Mouse (Mus musculus) left cerebral cortex, adult 18-20 months (tissue): Measurements from ENCODE around the gene Auh. TPM values are rescaled to one million over a fixed set of nuclear protein-coding genes. Genes with fewer than 3 reads are reported as not detected.

Source experiments
- DNase-seq, 2 experiments: peaks; one replicate each; pipeline ENCODE4 v3.0.0; 2021 to 2022; ENCODE audit warnings: low spot score in 2 of 2, mixed read lengths in 1 of 2
- total RNA-seq, 2 experiments: library from RNA; stranded (reverse); gene quantifications; 2 replicates each; pipeline ENCODE4 v1.2.3; 2021

Gene Auh
- total RNA-seq, 2 experiments from 2014 or later, result 102 to 108 TPM

DNA sequence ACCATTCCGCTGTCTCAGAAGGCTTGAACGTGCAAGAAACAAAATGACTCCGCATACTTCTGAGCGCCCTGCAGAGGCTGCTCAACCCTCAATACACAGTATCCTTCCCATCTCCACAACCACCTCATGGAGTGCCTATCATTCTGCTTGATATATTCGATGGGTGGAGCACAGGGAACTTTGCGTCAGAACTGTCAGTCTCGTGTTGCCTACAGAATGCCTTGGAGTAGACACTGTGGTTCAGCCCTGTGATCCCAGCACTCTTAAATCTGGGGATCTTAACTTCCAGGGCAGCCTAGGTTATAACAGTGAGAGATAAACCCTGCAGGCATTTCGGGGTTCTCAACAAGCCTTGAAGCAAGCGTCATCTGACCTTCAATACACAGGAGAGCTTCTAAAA is 1.1 kb downstream of the Auh start:
- DNase-seq, result peak in 1 of 2 experiments; percentile 16

DNA sequence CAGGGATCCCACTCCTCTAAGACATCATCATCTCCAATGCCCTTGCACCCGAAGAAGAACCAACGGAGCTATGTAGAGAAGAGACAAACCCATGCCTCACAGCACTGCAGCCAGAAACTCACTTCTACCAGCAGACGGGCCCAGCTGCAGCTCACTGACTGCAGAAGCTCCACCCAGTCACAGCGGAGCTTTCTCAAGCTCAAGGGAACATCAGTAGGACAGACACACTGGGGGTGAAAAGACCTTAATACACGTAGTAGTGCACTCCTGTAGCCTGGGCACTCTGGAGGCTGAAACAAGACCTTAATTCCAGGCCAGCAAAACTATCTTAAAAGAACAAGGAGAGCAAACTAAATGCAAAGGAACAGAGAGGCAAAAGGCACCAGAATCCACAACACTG is 5.0 kb downstream of the Auh start:
- DNase-seq, result no peak

DNA sequence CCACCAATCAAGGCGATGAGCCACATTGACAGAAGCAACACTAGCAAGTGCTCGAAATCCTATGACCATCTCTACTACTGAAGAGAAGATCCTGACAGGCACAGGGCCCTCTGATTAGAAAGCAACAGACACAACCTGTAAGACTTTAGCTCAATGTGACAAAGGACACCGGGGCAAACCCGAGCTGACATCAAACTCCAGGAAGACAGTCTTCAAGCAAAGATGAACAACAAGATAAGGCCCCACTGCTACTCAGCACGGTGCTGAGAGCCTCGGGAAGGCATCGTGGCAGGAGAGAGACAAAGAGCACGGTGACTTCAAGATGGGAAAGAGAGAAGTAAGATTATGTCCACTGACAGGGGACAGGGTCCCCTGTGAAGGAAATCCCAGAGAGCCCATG is 7.5 kb downstream of the Auh start:
- DNase-seq, result no peak

DNA sequence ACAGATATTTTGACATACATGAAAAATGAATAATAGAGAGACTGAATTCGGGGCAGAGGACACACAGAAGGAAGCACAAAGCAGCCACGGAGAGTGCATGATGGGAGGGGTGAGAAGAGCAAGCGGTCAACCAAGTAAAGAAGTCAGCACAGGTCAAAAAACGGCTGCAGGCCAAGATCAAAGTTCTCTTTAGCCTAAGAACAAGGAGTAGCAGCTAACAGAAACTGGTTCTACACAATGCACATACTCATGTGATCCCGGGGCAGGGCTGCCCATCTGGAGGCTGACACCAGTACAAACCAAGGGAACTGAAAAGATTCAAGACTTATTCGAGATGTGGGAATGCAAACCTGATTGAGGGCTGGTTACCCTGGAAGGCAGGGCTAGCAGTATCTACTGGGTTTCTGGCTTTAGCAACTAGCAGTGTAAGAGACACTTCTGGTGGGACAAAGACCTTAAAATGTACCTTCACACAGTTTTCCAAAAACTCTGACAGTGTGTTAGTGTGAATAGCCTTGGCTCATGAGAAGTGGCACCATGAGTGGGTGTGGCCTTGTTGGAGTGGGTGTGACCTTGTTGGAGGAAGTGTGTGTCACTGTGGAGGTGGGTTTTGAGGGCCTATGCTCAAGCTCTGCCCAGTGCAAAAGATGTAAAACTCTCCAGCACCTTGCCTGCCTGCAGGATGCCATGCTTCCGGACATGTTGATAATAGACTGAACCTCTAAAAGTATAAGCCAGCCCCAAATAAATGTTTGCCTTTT is 8.2 kb downstream of the Auh start:
- DNase-seq, result no peak

DNA sequence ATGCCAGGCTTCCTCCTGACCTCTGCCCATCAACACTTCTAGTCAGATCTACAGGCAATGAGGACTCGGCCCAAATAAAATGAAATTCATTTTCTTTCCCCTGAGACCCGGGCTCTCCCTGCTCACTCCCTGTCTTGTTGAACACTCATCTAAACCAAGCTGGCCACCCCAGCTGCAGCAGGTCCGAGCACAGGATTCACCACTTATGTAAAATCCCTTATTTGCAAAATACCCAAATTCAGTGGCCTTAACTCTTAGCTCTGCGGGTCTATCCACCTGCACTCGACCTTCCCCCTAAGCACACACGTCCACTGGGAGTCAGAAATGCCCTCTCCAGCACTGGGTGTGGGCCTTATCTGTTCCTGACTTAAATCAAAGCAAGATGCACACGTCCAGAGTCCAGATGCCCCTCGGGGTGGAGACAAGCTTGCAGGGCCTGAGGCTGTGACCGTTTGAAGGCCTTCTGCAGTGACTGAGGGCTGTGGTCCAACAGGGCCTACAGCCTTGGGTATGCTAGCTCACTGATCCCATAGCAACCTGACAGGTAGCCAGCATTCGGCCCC is 9.6 kb downstream of the Auh start:
- DNase-seq, result no peak

DNA sequence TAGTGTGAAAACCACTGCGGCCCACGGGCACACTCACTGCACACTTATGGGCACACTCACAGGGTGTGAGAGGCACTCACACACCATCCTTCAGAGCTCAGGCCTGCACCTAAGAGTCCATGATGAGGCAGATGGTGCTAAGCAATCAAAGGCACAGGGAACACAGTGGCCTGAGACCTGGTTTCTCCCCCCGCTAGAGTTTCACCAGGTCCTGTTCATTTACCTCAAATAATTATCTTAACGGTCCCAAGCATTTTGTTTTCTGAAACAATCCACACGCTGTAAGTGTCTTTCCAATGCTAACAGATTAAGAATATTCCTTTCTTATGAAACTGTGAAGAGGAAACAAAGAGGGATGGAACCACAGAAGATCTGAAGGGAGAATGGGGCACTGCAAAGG is 11.1 kb downstream of the Auh start:
- no peak for DNase-seq

DNA sequence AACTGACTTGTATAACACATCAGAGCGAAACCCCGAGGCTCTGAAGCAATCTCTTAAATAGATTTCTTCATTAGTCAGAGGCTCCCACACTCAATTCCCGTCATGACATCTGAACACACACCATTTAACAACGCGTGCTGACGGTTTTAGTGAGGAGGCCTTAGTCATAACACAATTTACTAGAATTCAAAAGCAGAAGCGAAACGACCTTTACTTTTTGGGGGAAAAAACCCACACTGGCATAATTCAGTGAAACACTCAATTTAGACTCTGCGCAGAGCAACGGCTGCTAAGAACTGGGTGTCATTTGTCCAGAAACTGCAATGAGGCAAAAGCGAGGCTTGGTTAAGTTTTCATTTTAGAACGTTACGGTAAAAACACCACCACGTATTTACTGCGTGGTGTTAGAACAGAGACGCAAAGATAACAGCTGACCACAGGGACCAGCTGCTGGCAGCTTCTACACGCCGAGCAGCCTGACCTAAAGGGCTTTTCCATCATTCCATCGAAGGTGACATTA is 14.8 kb downstream of the Auh start:
- no peak for DNase-seq

DNA sequence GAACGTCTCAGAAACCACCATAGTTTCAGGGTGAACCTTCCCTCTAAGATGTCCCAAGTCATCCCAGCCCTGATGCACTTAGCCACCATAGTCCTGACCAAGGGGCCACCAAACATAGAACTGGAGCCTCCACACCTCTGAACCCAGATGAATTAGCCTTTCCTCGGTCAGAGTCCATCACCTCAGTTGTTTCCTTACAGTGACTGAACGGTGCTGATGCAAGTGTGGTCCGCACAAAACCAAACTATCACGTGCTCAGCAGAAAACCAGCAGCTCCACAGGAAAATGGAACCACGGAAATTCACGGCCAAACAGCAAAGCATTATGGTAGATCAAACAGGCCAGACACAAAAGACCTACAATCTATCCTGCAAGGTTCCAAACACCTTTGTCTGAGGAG is 15.6 kb downstream of the Auh start:
- DNase-seq, result no peak

DNA sequence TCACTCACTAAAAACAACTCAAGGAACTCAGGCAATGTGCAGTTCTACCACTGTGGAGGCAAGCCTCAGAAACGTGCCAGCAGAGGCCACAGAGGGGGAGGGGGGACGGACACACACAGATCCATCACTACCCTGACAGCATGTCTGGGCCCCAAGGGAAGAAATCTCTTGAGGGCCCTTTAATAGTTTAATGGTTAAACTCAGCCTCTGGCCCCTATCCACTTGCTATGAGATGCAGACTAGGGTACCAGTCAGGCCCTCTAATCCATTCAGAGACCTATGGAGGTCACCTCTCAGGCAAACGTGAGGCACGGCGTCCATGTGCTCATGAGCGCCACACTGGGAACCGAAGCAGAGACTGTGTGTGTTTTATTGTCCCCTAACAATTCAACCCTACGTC is 17.0 kb downstream of the Auh start:
- no peak for DNase-seq

DNA sequence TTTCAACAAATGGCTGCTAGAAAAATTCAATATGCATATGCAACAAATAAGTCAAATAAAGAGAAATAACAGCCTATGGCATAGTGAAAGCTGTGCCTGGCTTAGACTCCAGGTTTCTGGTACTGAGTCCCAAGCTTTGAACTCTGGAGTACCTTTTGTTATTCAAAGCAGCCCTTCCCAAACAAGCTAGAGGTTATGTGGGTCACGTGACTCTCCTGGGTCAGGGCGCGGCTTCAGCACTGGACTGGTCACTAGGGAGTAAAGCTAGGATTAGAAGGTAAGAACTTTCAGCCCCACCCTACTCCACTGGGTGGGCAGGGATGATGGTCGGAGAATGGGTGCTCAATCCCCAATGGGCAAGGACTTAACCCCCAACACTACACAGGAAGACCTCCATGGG is 18.2 kb downstream of the Auh start:
- DNase-seq, result no peak

DNA sequence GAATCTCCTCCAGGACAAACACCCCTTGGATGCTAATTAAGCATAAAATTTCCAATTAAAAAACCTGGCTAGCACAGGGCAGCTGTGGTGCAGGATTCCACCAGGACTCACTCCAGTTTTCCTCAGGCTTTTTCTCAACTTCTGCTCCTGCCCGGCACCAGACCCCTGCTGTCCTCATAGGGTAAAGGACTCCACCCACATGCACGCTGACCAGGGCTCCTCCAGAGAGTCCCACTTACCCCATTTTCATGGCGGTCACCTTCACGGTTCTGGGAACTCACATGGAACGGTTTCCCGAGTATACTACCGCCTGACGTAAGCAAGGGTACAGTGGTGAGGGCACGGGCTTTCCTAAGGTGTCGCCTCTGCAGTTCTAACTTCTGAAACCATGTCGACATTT is 23.2 kb downstream of the Auh start:
- DNase-seq, result no peak

DNA sequence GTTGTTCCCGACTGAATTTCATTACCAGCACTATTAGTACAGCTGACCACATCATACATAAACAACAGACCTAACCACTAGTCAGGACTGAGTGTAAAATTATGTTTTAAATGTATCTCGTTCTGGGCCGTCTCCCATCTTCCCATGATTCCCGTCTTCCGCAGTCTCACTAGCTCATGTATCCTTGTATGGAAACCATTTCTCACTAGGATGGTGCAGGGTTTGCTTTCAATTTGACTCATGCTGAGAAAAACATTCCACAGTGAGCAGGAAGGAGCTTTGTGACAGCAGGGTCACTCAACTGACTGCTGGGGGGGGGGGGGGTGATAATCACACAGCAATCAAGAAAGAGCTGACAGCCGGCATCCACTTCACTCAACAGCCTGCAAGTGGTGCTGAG is 25.3 kb downstream of the Auh start:
- no peak for DNase-seq

DNA sequence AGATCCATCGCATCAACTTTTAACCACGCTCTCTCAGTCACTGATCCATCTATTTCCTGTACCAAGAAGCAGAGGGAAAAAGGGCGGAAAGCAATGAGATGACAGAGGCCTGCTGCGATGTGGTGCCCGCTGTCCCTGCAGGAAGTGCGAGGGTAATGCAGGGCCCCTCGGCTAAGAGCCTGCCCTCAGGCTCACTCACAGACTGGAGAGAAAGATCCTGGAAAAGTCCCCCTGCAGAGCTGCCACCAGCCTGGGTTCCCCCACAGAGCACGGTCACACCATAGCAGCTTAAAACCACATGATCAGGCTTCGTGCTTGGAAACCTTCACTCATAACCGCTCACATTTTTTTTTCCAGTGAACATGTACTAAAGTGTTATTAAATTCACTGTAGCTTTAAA is 25.7 kb downstream of the Auh start:
- DNase-seq, result no peak

DNA sequence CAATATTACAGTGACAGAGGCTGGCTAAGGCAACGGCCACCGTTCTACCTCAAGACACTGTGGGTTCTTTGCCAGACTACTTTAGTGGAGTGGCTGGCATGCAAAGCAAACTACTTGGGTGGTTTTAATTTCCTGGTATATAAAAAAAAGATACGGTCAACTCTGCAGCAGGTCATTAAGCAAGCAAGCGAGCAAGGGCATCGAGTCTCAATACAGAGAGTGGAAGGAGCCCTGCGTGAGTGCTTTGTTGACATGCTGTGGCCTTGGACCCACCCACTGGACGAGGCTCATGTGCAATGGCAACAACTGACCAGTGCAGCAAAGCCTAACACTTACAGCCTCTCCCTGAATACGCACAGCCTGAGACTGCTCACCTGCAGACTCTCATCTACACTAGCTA is 27.0 kb downstream of the Auh start:
- no peak for DNase-seq

DNA sequence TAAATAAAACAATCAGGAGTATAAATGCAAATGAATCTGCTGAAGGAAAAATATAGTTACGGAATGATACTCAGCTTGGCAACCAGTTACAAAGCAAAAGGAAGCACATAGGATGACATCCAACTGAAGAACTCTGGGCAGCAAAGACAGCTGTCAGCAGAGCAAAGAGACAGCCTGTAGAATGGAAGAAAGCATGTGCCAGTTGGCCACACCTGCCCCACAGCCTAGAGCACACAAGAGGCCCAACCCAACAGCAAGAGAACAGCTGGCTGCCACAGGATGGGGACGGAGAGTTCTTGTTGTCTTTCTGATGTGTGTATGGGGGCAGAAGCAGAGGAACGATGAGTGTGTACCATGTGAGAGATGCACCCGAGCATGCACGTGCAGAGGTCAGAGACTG is 29.8 kb downstream of the Auh start:
- no peak for DNase-seq

DNA sequence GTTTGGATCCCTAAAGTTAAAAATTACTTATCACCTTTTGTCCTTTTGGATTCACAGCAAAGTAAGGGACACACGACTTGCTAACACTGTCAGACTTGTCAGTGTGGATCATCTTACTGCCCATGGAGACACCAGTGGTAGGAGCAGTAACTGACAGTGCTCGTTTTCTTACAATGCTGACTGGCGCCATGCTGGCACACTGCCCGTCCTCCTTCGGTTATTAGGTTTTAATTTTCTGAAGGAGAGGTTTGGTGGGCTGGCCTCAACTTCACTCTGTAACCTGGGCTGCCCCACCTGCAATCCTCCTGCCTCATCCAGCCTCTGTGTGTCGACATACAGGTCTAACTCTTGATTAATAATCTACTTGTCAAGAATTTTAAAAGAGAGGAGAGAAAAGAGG is 31.7 kb downstream of the Auh start:
- no peak for DNase-seq

DNA sequence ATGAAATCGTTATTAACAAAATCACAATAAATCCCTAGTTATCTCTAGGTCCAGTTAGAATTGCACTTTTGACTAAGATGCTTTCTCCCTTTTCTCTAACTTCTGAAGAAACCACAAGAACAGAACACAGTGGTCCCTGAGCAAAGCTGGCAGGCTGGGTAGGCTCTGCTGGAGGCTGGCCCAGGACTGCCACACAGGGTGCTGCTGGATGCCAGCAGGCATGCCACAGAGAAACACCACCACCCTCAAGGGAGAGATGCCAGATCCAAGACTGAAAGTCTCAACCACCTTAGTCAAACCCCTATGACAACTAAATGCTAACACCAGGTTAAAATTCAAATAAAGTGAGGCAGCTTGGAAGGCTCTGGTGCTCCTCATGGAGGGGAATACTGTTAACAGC is 36.7 kb downstream of the Auh start:
- peak; percentile 44 to 57 for DNase-seq

DNA sequence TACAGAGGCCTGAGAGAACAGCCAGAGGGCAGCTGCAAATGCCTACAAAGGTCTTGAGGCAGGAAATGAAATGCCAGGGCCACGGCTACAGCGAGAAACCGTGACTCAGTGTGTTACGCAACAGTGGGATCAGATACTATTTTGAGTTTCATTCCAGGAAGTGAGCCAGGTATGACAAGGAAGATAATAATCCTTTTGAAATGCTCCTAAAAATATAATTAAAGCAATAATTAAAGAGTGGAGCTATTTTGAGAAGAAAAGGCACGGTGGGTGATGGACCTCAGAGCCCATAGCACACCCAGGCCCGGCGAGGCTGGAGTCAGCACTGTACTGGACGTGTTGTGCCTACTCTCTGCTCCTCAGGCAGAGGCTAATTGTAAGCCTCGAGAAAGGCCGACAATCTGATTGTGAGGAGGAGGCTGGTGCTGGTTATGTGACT is 37.4 kb downstream of the Auh start:
- DNase-seq, result peak; percentile 38 to 46

DNA sequence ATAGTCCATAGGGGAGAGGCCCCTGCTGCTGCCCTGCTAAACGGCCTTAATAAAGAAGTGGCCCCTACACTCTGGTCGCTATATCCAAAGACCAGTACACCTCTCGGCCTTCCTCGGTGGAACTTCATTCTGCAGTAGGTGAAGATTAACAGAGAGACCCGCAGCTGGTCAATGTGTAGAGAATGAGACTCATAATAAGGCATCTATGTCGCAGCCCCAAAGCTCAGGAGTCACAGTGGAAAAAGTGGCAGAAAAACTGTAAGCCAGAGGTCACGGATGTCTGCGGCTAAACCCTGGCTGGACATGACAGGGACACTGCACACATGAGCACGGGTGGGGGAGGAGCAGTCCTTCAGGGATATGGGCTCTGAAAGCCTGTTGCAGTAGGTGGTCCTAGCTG is 39.2 kb downstream of the Auh start:
- no peak for DNase-seq

DNA sequence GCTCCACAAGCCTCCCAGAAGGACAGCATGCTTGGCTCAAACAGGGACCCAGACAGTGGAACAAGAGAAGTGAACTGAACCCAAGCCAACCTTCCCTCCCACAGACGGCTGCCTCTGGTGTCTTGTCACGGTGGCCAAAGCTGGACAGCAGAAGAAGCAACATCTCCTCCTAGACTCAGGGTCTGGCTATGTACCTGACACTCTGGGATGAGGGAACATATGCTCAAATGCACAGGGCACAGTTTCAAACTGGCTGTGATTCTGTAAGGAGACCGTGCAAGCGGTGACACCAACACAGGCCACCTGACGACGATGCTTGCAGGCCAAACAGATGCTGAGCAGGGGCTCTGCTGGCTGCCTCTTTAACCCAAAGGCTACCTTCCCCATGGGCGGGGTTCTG is 42.7 kb downstream of the Auh start:
- no peak for DNase-seq

DNA sequence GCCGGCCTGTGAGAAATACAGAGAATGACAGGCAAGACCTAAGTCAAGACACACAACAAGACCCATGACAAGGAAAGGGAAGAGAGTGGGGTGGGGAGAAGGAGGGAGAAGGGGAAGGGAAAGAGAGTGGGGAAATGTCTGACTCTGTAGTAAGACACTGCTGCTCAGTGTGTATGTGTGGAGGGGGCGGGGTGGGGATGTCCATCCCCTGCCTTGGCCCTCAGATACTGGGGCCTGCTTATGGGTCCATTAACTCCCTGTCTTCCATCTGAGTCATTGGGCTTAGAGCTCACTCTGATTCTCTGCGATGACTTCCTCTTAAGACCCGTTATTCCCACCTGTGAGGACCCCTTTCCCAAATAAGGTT is 45.5 kb downstream of the Auh start:
- DNase-seq, result no peak

DNA sequence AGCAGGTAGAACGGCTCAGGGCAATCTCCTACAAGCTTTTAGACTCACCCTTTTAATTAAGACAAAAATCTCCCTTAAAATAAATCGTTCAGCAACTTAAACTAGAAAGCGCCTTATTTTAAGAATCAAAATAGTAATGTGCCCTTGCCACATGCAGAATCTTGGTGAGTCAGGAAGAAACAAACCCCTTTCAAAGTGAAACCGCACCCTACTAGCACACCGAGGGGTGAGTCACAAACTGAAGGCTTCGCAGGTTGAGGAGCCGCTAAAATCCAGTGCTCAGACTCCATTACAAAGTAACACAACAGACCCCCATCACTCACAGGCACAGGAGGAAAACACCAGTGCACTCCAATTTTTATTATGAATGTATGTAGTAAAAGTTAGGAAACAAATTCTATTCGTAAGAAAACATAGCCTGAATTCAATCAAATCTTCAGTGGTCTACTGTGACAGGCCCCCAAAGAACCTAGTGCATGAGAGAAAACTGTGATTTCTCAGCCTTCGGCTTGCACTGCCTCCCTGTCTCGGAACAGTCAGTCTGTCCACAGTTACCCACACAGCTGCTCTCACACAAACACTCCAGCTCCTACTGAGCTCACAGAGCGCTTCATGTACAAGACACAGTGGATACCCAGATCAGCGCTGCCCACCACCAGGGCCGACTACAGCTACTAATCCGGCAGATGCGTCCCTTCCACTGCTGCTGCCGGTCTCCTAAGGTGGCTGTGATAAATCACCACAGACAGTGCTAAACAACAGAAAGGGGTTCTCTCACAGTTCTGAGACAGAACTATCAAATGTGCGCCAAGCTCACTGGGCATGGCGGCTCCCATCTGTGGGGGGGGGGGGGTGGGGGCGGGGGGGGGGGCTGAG is 46.2 kb downstream of the Auh start:
- DNase-seq, result peak; percentile 36 to 44
